Mouse (Mus musculus) cerebellum, adult 2 months (tissue): ENCODE measurements around the gene Fank1.

Experiments used
- CTCF ChIP-seq: fragments of 200-500 bp; IDR thresholded peaks from 2 replicates; pipeline ENCODE4 v1.5.1; 2011; ENCODE audit warnings: low read depth, mild to moderate bottlenecking, control low read depth, low read length, moderate library complexity, borderline replicate concordance; ENCODE audit not compliant: insufficient read depth
- POLR2A ChIP-seq: fragments of 200-500 bp; IDR thresholded peaks from 2 replicates; pipeline ENCODE4 v1.6.1; 2011; ENCODE audit warnings: low read length, control low read depth, borderline replicate concordance; ENCODE audit not compliant: insufficient read depth

DNA sequence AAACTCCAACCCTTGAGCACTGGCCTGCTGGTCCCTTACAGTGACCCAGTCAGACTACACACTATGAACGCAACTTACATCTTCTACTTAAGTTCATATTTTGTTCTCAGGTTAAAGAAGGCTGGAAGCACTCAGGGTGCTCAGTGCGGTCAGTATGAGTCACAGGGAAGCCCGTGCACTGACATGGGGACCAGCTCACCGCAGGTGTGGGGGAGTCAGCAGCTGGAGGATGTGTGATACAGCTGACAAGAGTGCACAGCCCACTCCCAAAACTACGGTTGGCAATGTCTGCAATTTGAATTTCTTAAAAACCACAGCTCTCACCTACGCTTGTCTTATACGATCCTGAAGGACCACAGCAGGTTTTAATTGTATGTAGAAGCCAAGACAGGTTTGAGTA is 36.1 kb upstream of the Fank1 start:
- TF ChIP-seq CTCF (no peak), POLR2A (no peak)
